Mouse (Mus musculus): ENCODE results near the gene Skiv2l. TPM values are rescaled to one million over a fixed set of nuclear protein-coding genes. Genes with fewer than 3 reads are reported as not detected.
A peak's percentile ranks its signal among the peaks of the same experiment; 100 is the strongest.

Gene Skiv2l
- total and polyA plus RNA-seq, 3 experiments, result 34.9 to 47.0 TPM; not detected in 1

DNA sequence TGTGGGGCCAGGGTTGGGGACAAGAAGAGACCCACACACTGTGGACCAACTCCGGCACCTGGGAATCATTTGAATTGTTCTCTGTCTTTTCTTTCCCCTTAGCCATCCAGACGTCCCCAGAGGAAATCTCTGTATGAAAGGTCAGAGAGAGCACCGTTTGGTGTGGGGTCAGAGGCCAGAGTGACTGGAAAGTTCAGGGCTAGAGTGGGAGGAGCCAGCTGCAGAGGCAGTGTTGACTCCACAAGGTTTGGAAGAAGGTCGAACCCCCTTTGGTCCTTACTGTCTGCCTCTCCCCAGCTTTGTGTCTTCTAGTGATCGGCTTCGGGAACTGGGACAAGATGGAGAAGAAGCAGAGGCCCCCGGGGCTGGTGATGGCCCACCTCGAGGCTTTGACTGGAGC, 3.5 kb upstream of the Skiv2l start:
- Histone ChIP-seq H3K27me3 (ENCODE audit: control insufficient read depth in 1 of 2, insufficient read depth in 2 of 2, low read length in 2 of 2) (no peaks in the 10 kb centered on the region), H3K4me3 (ENCODE audit: control insufficient read depth in 1 of 2, insufficient read depth in 1 of 2, low read depth in 2 of 2, low read length in 2 of 2) (no peak overlapping the region), H3K36me3 (ENCODE audit: control insufficient read depth in 1 of 2, insufficient read depth in 2 of 2, low read length in 2 of 2) (peaks cover 0 to 5% of the 10 kb centered on the region in 2 experiments; a peak in 2 of 4 replicates), H3K9ac (ENCODE audit: control insufficient read depth, low read depth, low read length, poor library complexity, severe bottlenecking) (no peak overlapping the region), H3K79me2 (ENCODE audit: control insufficient read depth, insufficient read depth, low read length, poor library complexity) (peaks cover 15% of the 10 kb centered on the region), H3K27ac (ENCODE audit: control insufficient read depth, low read depth, low read length) (no peak overlapping the region), H3K4me1 (ENCODE audit: control insufficient read depth in 1 of 2, insufficient read depth in 2 of 2, low read length in 2 of 2) (peaks cover 0 to 3% of the 10 kb centered on the region in 2 experiments; a peak in 2 of 4 replicates), H3K9me3 (replicated peaks; ENCODE audit: insufficient read depth, low read length) (no peaks in the 10 kb centered on the region)
- TF ChIP-seq USF2 (IDR thresholded peaks at IDR 0.05; ENCODE audit: borderline replicate concordance in 1 of 2, insufficient read depth in 1 of 2, low read depth in 1 of 2, low read length in 2 of 2) (no peak), CHD1 (IDR thresholded peaks at IDR 0.05; ENCODE audit: low read depth, low read length) (no peak), CHD2 (IDR thresholded peaks at IDR 0.05; ENCODE audit: low read length) (no peak), TAL1 (IDR thresholded peaks at IDR 0.05; ENCODE audit: low read length) (no peak), MYB (IDR thresholded peaks at IDR 0.05; ENCODE audit: low read depth, low read length) (no peak), ETS1 (IDR thresholded peaks at IDR 0.05; ENCODE audit: low read depth, low read length) (no peak), ZMIZ1 (IDR thresholded peaks at IDR 0.05; ENCODE audit: low read depth, low read length) (no peak), KAT2A (conservative IDR thresholded peaks at IDR 0.05; ENCODE audit: low read depth, low read length) (no peak), RAD21 (IDR thresholded peaks at IDR 0.05; ENCODE audit: low read depth, low read length) (no peak), TCF12 (IDR thresholded peaks at IDR 0.05; ENCODE audit: low read depth, low read length) (no peak), MXI1 (IDR thresholded peaks at IDR 0.05; ENCODE audit: low read depth, low read length) (no peak), HCFC1 (IDR thresholded peaks at IDR 0.05; ENCODE audit: low read depth, low read length) (no peak), MAFK (IDR thresholded peaks at IDR 0.05; ENCODE audit: borderline replicate concordance, low read depth, low read length) (no peak), E2F4 (IDR thresholded peaks at IDR 0.05; ENCODE audit: borderline replicate concordance, low read depth, low read length) (no peak)
- DNase-seq (ENCODE audit: low read depth, low spot score), result no peak

DNA sequence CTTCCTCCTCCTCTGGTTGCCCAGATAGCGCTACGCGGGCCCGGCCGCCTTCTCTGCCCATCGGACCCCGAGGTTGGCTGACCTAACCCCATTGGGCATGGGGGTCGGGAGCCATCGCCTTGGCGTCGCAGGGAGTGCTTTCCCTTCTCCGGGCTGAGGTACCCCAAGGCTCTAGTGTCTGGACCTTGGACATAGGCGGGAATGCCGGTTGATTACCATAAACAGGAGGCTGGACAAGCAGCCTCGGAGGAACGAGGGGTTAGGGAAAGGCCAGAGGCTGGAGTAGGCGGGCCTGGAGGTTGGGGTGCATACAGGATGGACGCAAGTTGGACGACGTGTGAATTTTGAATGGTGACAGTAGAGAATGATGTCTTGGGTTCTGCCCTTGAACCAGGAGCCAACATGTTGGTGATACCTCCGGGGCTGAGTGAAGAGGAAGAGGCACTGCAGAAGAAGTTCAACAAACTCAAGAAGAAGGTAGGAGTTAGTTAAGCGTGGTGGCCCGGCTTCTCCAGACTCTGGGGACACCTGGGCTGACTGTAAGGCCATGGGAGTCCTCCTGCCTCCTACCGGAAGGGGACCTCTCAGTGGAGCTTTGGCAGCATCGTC, 611 bp upstream of the Skiv2l start:
- peak; percentile 55 for DNase-seq (ENCODE audit: low read depth, low spot score)
- Histone ChIP-seq H3K4me3 (ENCODE audit: control insufficient read depth in 1 of 2, insufficient read depth in 1 of 2, low read depth in 2 of 2, low read length in 2 of 2) (peak overlapping the region; percentile 59 to 80), H3K36me3 (ENCODE audit: control insufficient read depth in 1 of 2, insufficient read depth in 2 of 2, low read length in 2 of 2) (peaks cover 1 to 5% of the 10 kb centered on the region in 2 experiments), H3K27ac (ENCODE audit: control insufficient read depth, low read depth, low read length) (peak overlapping the region; percentile 34; the same call in 1 of the 2 replicates), H3K9ac (ENCODE audit: control insufficient read depth, low read depth, low read length, poor library complexity, severe bottlenecking) (peak overlapping the region; percentile 86), H3K27me3 (ENCODE audit: control insufficient read depth in 1 of 2, insufficient read depth in 2 of 2, low read length in 2 of 2) (no peaks in the 10 kb centered on the region), H3K79me2 (ENCODE audit: control insufficient read depth, insufficient read depth, low read length, poor library complexity) (peaks cover 15% of the 10 kb centered on the region), H3K4me1 (ENCODE audit: control insufficient read depth in 1 of 2, insufficient read depth in 2 of 2, low read length in 2 of 2) (peaks cover 0 to 3% of the 10 kb centered on the region in 2 experiments; a peak in 2 of 4 replicates), H3K9me3 (replicated peaks; ENCODE audit: insufficient read depth, low read length) (no peaks in the 10 kb centered on the region)
- no peak for TF ChIP-seq GABPA (IDR thresholded peaks at IDR 0.05; ENCODE audit: low read depth, low read length)
- TF ChIP-seq POLR2AphosphoS5 (IDR thresholded peaks at IDR 0.05; ENCODE audit: borderline replicate concordance, low read depth, low read length), result no peak
- TF ChIP-seq USF1 (IDR thresholded peaks at IDR 0.05; ENCODE audit: low read depth, low read length), result no peak
- 0 out of 2 replicates have a peak, but pooled peaks have one; percentile 33 for TF ChIP-seq UBTF (IDR thresholded peaks at IDR 0.05; ENCODE audit: borderline replicate concordance, insufficient read depth, low read depth, low read length)
- no peak for TF ChIP-seq MEF2A (IDR thresholded peaks at IDR 0.05; ENCODE audit: extremely low read depth, insufficient replicate concordance, low read depth, low read length, poor library complexity, severe bottlenecking)
- TF ChIP-seq BHLHE40 (IDR thresholded peaks at IDR 0.05; ENCODE audit: borderline replicate concordance, low read depth, low read length), result no peak
- TF ChIP-seq TAL1 (IDR thresholded peaks at IDR 0.05; ENCODE audit: low read length), result no peak
